Mouse (Mus musculus): ENCODE measurements around the gene Gm28047. TPM values are rescaled to one million over a fixed set of nuclear protein-coding genes. Genes with fewer than 3 reads are reported as not detected.
"Not testable (repeated sequence)": the region's sequence is repeated elsewhere in the genome, so short reads cannot be mapped to it uniquely, and the experiment has no call there.

Gene Gm28047
- polyA plus RNA-seq, 1 experiment from 2014 or later: not detected

DNA sequence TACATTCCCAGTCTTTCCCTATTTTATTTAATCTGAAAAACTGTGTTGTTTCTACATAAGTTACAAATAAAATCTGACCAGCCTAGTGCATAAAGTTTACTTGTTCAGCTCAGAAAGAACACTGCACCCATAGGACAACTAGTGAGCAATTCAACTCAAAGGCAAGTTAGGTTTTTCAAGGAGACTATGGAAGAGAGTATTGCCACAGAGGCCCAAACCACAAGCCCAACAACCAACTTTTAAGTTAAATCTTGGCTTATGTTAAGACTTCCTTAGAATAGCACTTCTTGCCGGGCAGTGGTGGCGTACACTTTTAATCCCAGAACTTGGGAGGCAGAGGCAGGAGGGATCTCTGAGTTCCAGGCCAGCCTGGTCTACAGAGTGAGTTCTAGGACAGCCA is 8.7 kb downstream of the Gm28047 start:
- H3K4me2 ChIP-seq (replicated peaks): no peak overlapping the region
- no peak overlapping the region for H3K9ac ChIP-seq (replicated peaks)
- H3K9me3 ChIP-seq: no peaks in the 10 kb centered on the region
- WGBS: 99% methylated on average over 2 of the region's 2 CpGs
- no peak for ATAC-seq (ENCODE audit: low FRiP score, low read depth)
- H3K4me3 ChIP-seq: no peak overlapping the region
- H3K27me3 ChIP-seq: no peaks in the 10 kb centered on the region
- no peaks in the 10 kb centered on the region for H3K36me3 ChIP-seq
- H3K27ac ChIP-seq (replicated peaks): no peak overlapping the region
- no peaks in the 10 kb centered on the region for H3K4me1 ChIP-seq

DNA sequence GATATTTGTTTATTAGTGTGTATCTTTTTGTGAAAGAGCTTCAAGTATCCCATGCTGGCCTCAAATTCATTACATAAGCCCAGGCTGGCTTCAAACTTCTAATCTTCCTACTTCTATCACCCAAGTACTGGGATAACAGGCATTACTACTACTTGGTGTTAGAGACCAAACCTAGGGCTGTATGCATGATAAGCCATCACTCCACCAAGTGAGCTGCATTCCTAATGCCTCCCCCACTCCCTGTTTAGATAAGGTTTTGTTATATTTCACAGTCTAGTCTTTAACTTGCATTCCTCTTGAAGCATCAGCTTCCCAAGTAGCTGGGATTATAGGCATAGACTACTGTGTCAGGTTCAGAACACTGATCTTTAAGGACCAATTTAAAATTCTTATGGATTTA is 10.6 kb downstream of the Gm28047 start:
- ATAC-seq (ENCODE audit: low FRiP score, low read depth): no peak
- H3K4me3 ChIP-seq: no peak overlapping the region
- no peak overlapping the region for H3K4me2 ChIP-seq (replicated peaks)
- H3K9ac ChIP-seq (replicated peaks): no peak overlapping the region
- H3K9me3 ChIP-seq: no peaks in the 10 kb centered on the region
- no peak overlapping the region for H3K27ac ChIP-seq (replicated peaks)
- no peaks in the 10 kb centered on the region for H3K36me3 ChIP-seq
- H3K4me1 ChIP-seq: no peaks in the 10 kb centered on the region
- no peaks in the 10 kb centered on the region for H3K27me3 ChIP-seq

DNA sequence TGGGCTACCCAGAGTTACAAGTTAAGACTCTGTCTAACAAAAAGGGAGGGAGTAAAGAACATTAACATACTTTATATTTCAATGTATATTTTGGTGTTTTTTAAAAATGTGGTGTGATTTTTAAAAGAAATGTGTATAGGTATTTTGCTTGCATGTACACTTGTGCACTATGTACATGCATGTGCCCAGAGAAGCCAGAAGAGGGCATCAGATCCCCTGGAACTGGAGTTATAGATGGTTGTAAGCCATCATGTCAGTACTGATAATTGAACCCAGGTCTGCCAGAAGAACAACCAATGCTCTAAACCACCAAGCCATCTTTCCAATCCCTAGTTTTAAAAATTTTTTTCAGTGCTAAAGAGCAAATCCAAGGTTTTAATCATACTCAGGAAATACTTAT is 11.9 kb downstream of the Gm28047 start:
- Histone ChIP-seq H3K4me3 (no peak overlapping the region), H3K27ac (replicated peaks) (no peak overlapping the region), H3K27me3 (no peaks in the 10 kb centered on the region), H3K4me2 (replicated peaks) (no peak overlapping the region), H3K4me1 (no peaks in the 10 kb centered on the region), H3K9ac (replicated peaks) (no peak overlapping the region), H3K9me3 (no peaks in the 10 kb centered on the region), H3K36me3 (no peaks in the 10 kb centered on the region)
- no peak for ATAC-seq (ENCODE audit: low FRiP score, low read depth)

DNA sequence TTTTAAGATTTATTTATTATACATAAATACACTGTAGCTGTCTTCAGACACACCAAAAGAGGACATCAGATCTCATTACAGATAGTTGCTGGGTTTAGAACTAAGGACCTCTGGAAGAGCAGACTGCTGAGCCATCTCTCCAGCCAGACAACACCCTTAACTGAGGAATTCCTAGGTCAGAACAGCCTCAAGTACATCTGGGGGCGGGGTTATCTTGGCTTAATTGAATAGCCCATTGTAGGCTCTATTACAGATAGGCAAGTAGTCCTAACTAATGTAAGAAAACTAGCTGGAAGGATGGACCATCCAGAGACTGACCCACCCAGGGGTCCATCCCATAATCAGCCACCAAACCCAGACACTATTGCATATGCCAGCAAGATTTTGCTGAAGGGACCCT is 16.3 kb downstream of the Gm28047 start:
- not testable (repeated sequence) for H3K4me2 ChIP-seq (replicated peaks); H3K27ac ChIP-seq (replicated peaks); H3K9ac ChIP-seq (replicated peaks); H3K4me3 ChIP-seq; ATAC-seq (ENCODE audit: low FRiP score, low read depth); H3K4me1 ChIP-seq; H3K9me3 ChIP-seq; H3K36me3 ChIP-seq; H3K27me3 ChIP-seq
- 75% methylated on average over 1 of the region's 1 CpGs for WGBS

DNA sequence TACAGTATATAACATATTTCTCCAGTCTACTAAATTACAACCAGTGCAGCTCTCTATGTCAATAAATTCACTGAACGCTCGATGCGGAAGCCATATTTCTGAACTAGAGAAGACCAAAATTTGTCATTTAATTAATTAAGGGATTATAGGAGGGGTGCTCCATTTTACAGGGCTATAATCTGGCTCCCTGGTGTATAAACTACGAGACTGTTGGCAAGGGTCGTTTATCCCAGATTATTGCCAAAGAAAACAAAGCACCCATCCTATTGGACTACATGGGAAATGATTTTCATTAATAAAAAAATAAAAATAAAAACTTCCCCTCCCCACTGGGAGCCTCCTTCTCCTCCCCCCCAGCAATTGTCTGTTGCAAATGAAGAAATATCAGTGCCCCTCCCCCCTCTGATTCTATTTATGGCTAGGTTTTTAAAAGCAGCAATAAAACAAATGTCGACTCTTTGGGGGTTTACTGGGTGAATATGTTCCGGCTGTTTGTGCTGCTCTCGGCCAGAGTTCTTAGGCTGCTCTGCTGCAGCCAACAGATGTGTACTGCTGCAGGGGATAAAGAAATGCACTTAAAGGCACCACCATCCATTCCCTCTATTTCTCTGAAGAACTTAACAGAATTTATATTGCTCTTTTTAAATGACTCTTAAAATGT is 30.7 kb downstream of the Gm28047 start:
- Histone ChIP-seq H3K9ac (replicated peaks) (no peak overlapping the region), H3K4me3 (no peak overlapping the region), H3K4me2 (replicated peaks) (peak overlapping the region; percentile 21; the same call in 1 of the 2 replicates), H3K27ac (replicated peaks) (no peak overlapping the region), H3K27me3 (no peaks in the 10 kb centered on the region), H3K36me3 (0 out of 2 replicates have a peak, but pooled peaks cover 4% of the 10 kb centered on the region), H3K4me1 (0 out of 2 replicates have a peak, but pooled peaks cover 3% of the 10 kb centered on the region), H3K9me3 (no peaks in the 10 kb centered on the region)
- 72% methylated on average over 8 of the region's 8 CpGs for WGBS
- ATAC-seq (ENCODE audit: low FRiP score, low read depth): no peak

DNA sequence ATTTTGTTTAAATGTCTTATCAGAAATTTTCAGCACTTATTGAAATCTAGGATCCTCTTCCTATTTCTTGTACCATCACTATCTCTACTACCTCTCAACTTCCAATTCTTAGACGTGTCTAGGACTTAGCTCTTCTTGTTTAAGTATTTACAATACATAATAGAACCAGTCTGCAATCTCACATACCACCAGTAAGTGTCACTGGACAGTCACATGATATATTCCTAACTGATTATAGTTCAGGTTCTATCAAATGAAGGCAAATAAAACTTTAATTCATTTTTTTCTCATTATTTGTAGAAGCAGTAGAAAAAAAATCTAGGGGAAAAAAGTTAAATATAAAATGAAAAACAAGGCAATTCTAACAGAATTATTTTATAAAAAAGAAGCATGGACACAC is 32.2 kb downstream of the Gm28047 start:
- no peak overlapping the region for H3K27ac ChIP-seq (replicated peaks)
- H3K4me3 ChIP-seq: no peak overlapping the region
- 56% methylated on average over 1 of the region's 1 CpGs for WGBS
- H3K36me3 ChIP-seq: 0 out of 2 replicates have a peak, but pooled peaks cover 4% of the 10 kb centered on the region
- no peaks in the 10 kb centered on the region for H3K27me3 ChIP-seq
- no peaks in the 10 kb centered on the region for H3K9me3 ChIP-seq
- ATAC-seq (ENCODE audit: low FRiP score, low read depth): no peak
- no peak overlapping the region for H3K9ac ChIP-seq (replicated peaks)
- 0 out of 2 replicates have a peak, but pooled peaks cover 3% of the 10 kb centered on the region for H3K4me1 ChIP-seq
- no peak overlapping the region for H3K4me2 ChIP-seq (replicated peaks)

DNA sequence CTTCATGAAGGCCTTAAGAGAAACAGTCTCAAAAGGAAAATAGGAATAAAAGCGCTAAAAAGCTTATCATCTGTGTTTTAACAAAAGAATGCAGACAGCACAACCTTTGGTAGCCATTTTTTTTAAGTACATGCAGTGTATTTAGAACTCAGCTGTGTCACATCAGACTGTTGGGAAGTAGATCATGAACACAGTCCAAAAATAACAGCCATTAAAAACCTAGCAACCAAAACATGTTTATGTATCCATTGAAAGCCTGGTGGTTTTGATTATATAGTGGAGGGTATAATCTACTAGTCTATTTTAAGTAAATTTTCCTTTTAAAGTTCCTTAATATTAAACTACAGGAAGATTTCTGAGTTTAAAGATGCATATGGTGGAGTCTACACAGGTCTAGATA is 34.3 kb downstream of the Gm28047 start:
- no peak overlapping the region for H3K9ac ChIP-seq (replicated peaks)
- no peaks in the 10 kb centered on the region for H3K9me3 ChIP-seq
- 92% methylated on average over 1 of the region's 1 CpGs for WGBS
- no peaks in the 10 kb centered on the region for H3K27me3 ChIP-seq
- H3K4me3 ChIP-seq: no peak overlapping the region
- H3K27ac ChIP-seq (replicated peaks): no peak overlapping the region
- no peak overlapping the region for H3K4me2 ChIP-seq (replicated peaks)
- H3K4me1 ChIP-seq: peaks cover 5% of the 10 kb centered on the region; the same call in 1 of the 2 replicates
- ATAC-seq (ENCODE audit: low FRiP score, low read depth): no peak
- H3K36me3 ChIP-seq: 0 out of 2 replicates have a peak, but pooled peaks cover 4% of the 10 kb centered on the region

DNA sequence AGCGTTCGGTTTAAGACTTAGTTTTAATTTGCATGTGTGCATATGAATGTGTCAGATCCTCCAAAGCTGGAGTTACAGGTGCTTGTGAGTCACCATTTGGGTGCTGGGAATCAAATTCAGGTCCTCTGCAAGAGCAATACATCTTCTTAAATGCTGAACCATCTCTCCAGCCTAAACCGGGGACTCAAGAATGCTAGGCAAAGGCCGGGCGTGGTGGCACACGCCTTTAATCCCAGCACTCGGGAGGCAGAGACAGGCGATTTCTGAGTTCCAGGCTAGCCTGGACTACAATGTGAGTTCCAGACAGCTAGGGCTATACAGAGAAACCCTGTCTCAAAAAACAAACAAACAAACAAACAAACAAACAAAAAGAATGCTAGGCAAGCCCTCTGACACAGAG is 35.0 kb downstream of the Gm28047 start:
- H3K36me3 ChIP-seq: 0 out of 2 replicates have a peak, but pooled peaks cover 4% of the 10 kb centered on the region
- H3K4me1 ChIP-seq: peaks cover 10% of the 10 kb centered on the region; the same call in 1 of the 2 replicates
- no peak overlapping the region for H3K27ac ChIP-seq (replicated peaks)
- no peaks in the 10 kb centered on the region for H3K9me3 ChIP-seq
- H3K9ac ChIP-seq (replicated peaks): no peak overlapping the region
- H3K27me3 ChIP-seq: no peaks in the 10 kb centered on the region
- no peak overlapping the region for H3K4me2 ChIP-seq (replicated peaks)
- H3K4me3 ChIP-seq: no peak overlapping the region
- ATAC-seq (ENCODE audit: low FRiP score, low read depth): no peak
- 93% methylated on average over 8 of the region's 8 CpGs for WGBS

DNA sequence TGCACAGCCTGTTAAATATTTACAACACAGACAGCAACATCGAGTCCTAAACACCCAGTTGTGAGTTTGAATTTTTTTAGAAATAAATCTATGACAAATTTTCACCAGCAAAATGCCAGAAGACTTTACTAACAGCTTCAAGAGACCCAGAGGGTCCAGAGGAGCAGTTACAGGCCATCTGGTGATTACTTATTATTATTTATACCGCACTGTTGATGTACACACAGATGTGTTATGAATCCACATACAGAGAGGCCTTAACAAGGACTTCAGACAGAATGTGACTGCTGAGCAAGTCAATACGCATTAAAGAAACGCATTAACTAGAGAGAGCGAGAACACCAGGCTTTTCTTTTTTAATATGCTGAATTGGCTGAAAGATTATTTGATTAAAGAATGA is 39.4 kb downstream of the Gm28047 start:
- Histone ChIP-seq H3K27ac (replicated peaks) (peak overlapping the region; percentile 67), H3K9ac (replicated peaks) (no peak overlapping the region; the same call in 1 of the 2 replicates), H3K4me2 (replicated peaks) (no peak overlapping the region), H3K27me3 (no peaks in the 10 kb centered on the region), H3K9me3 (no peaks in the 10 kb centered on the region), H3K4me3 (no peak overlapping the region), H3K36me3 (0 out of 2 replicates have a peak, but pooled peaks cover 4% of the 10 kb centered on the region), H3K4me1 (peaks cover 16% of the 10 kb centered on the region)
- 67% methylated on average over 5 of the region's 5 CpGs for WGBS
- ATAC-seq (ENCODE audit: low FRiP score, low read depth): no peak

DNA sequence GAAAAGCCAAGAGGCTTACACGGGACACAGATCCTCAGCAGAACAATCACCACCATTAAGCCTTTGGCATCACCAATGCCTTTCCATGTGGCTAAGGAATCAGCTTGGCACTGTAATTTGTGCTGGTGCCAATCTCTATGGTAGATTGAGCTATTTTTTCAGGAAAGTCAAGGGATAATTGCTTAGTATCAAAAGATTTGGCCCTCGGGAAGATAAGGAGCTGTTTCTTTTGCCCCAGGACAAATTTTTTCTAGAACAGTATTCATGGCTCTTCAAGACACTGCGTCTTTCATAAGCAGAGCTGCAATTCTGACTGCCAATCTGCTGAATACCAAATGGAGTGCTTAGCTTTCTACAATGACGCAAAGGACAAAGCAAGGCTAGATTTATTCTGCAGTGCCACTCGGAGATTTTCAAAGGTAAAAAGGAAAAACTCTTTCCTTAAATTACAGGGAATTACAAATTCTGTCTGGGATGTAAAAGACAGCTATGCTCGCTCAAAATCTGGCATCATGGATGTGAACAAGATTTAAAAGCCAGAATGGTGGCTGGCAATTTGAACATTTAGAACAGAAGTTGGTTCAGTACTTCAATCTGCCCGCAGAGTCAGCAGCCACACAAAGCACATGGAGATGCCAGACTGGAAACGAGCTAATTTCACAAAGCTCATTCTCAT is 41.0 kb downstream of the Gm28047 start:
- H3K9me3 ChIP-seq: no peaks in the 10 kb centered on the region
- H3K4me2 ChIP-seq (replicated peaks): 0 out of 2 replicates have a peak overlapping the region, but pooled peaks have one; percentile 25
- H3K9ac ChIP-seq (replicated peaks): no peak overlapping the region
- H3K4me3 ChIP-seq: no peak overlapping the region
- no peaks in the 10 kb centered on the region for H3K27me3 ChIP-seq
- H3K27ac ChIP-seq (replicated peaks): peak overlapping the region; percentile 80
- peaks cover 16% of the 10 kb centered on the region for H3K4me1 ChIP-seq
- WGBS: 31% methylated on average over 8 of the region's 8 CpGs
- H3K36me3 ChIP-seq: no peaks in the 10 kb centered on the region
- ATAC-seq (ENCODE audit: low FRiP score, low read depth): no peak

DNA sequence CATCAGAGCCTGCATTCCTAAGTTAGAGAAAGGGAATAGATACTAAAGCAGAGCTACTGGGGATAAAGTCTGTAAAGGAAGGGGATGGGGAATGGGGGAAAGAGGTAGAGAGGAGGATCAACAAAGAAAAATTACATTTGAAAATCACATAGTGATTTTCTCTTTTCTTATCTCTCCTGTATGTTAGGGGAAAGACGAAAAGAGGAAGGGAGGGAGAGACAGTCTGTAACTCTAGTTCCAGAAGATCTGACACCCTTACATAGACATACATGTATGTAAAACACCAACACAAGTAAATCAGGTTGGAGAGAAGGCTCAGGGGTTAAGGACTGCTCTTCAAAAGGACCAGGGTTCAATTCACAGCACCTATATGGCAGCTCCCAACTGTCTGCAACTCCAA is 43.7 kb downstream of the Gm28047 start:
- WGBS: 40% methylated on average over 1 of the region's 1 CpGs
- Histone ChIP-seq H3K27me3 (no peaks in the 10 kb centered on the region), H3K4me1 (peaks cover 23% of the 10 kb centered on the region)

DNA sequence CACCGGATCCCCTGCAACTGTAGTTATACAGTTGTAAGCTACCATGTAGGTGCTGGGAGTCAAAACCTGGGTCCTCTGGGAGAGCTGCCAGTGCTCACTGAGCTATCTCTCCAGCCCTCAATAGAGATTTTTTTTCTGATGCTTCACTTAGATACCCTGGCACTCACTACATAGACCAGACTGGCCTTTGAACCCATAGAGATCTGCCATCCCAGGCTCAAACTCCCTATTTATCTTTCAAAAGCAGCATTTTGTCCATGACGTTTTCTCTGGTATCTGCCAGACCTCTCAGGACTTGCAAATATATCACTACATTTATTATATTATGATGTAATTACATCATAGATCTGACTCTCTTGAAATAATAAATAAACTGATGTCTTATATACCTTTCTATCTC is 46.5 kb downstream of the Gm28047 start:
- ATAC-seq (ENCODE audit: low FRiP score, low read depth): no peak
- 95% methylated on average over 2 of the region's 2 CpGs for WGBS
- Histone ChIP-seq H3K4me1 (peaks cover 7% of the 10 kb centered on the region; the same call in 1 of the 2 replicates), H3K27ac (replicated peaks) (no peak overlapping the region), H3K4me2 (replicated peaks) (no peak overlapping the region), H3K27me3 (no peaks in the 10 kb centered on the region), H3K9ac (replicated peaks) (no peak overlapping the region), H3K9me3 (no peaks in the 10 kb centered on the region), H3K36me3 (no peaks in the 10 kb centered on the region), H3K4me3 (no peak overlapping the region)

More for the DNA sequence above, 43.7 kb downstream of the Gm28047 start:
- no peak overlapping the region for H3K4me2 ChIP-seq (replicated peaks)
- H3K36me3 ChIP-seq: no peaks in the 10 kb centered on the region
- no peak overlapping the region for H3K4me3 ChIP-seq
- ATAC-seq (ENCODE audit: low FRiP score, low read depth): no peak
- H3K27ac ChIP-seq (replicated peaks): no peak overlapping the region
- H3K9ac ChIP-seq (replicated peaks): no peak overlapping the region
- H3K9me3 ChIP-seq: no peaks in the 10 kb centered on the region

Measured in midbrain, embryonic 12.5 days (tissue).